Mouse (Mus musculus): ENCODE measurements at regions not wholly inside any gene's neighbourhood (a gene's known extent, or its start where the extent isn't known, plus 50 kb on each side); places are given as distances from the start of the nearest gene placed in this dataset.

DNA sequence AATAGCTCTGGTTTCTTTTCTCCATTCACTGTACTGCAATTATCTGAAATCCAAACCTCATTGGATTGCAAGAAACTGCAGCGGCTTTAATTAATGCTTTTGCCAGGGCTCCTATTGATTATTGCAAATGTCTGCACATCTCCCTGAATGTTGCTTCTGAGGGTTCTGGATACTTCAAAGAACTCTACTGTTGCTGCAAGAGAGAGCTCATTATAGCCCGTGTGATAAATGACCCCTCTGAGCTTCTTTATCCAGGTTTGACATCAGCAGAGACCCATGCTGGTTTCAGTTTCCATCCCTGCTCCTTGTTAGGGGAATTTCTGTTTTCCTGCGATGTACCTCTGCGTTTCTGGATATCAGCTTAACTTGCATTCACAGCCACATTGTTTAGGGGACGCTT is 78.4 kb upstream of the Nav3 start:
- Histone ChIP-seq H3K4me1 (replicated peaks) (no peaks in the 10 kb centered on the region), H3K4me3 (no peak overlapping the region), H3K27me3 (replicated peaks) (no peaks in the 10 kb centered on the region), H3K9me3 (replicated peaks) (no peaks in the 10 kb centered on the region), H3K9ac (no peak overlapping the region), H3K4me2 (no peak overlapping the region), H3K27ac (ENCODE audit: poor library complexity, severe bottlenecking) (no peak overlapping the region), H3K36me3 (no peaks in the 10 kb centered on the region)
- ATAC-seq (ENCODE audit: insufficient number of reproducible peaks, low FRiP score), result no peak
- 38% methylated on average over 5 of the region's 5 CpGs for WGBS

DNA sequence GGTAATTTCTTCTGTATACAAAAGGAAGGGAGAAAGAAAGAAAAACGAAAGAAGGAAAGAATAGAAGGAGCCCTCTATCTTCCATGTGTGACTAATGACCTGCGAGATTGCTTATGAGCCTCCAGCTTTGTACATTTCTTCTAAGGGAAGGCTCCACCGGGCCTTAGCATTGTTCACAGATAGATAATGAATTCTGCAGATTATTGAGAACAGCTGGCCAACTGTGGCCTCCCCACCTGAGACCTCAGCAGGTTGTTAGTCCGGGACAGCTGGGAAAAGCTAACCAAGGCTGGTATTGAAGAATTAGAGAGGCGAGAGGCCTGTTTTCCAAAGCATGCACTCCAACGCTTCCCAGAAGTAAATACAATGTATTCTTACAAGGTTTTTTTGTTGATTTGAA is 86.7 kb upstream of the Nav3 start:
- Histone ChIP-seq H3K9me3 (replicated peaks) (no peaks in the 10 kb centered on the region; the same call in 1 of the 2 replicates), H3K27me3 (replicated peaks) (no peaks in the 10 kb centered on the region), H3K27ac (ENCODE audit: poor library complexity, severe bottlenecking) (no peak overlapping the region), H3K36me3 (no peaks in the 10 kb centered on the region), H3K9ac (no peak overlapping the region), H3K4me2 (no peak overlapping the region), H3K4me3 (no peak overlapping the region), H3K4me1 (replicated peaks) (no peaks in the 10 kb centered on the region)
- 70% methylated on average over 6 of the region's 6 CpGs for whole genome bisulfite sequencing
- no peak for ATAC-seq (ENCODE audit: insufficient number of reproducible peaks, low FRiP score)

- Histone ChIP-seq H3K4me2 (no peak overlapping the region), H3K27ac (ENCODE audit: poor library complexity, severe bottlenecking) (no peak overlapping the region), H3K9me3 (replicated peaks) (no peaks in the 10 kb centered on the region; the same call in 1 of the 2 replicates), H3K36me3 (no peaks in the 10 kb centered on the region), H3K9ac (no peak overlapping the region), H3K27me3 (replicated peaks) (no peaks in the 10 kb centered on the region), H3K4me3 (no peak overlapping the region), H3K4me1 (replicated peaks) (no peaks in the 10 kb centered on the region)
- WGBS, result 76% methylated on average over 2 of the region's 2 CpGs
- no peak for ATAC-seq (ENCODE audit: insufficient number of reproducible peaks, low FRiP score)
Observed at GRCm38 (mm10) chr10:110548391-110548790, 92.4 kb upstream of the Nav3 start.

GRCm38 (mm10) chr10:110553954-110554353 is 98.0 kb upstream of the Nav3 start:
- Histone ChIP-seq H3K9ac (no peak overlapping the region), H3K36me3 (no peaks in the 10 kb centered on the region), H3K4me1 (replicated peaks) (peaks cover 8% of the 10 kb centered on the region; the same call in 1 of the 2 replicates), H3K27ac (ENCODE audit: poor library complexity, severe bottlenecking) (no peak overlapping the region), H3K27me3 (replicated peaks) (no peaks in the 10 kb centered on the region), H3K4me3 (no peak overlapping the region), H3K9me3 (replicated peaks) (no peaks in the 10 kb centered on the region), H3K4me2 (no peak overlapping the region)
- WGBS, result 42% methylated on average over 6 of the region's 6 CpGs
- ATAC-seq (ENCODE audit: insufficient number of reproducible peaks, low FRiP score), result no peak

GRCm38 (mm10) chr10:110556326-110556883 is 100.4 kb upstream of the Nav3 start:
- H3K36me3 ChIP-seq, result no peaks in the 10 kb centered on the region
- no peaks in the 10 kb centered on the region for H3K27me3 ChIP-seq (replicated peaks)
- H3K4me2 ChIP-seq, result no peak overlapping the region
- ATAC-seq (ENCODE audit: insufficient number of reproducible peaks, low FRiP score), result no peak
- no peak overlapping the region for H3K4me3 ChIP-seq
- WGBS, result 84% methylated on average over 1 of the region's 1 CpGs
- peaks cover 8% of the 10 kb centered on the region; the same call in 1 of the 2 replicates for H3K4me1 ChIP-seq (replicated peaks)
- H3K9me3 ChIP-seq (replicated peaks), result no peaks in the 10 kb centered on the region
- H3K9ac ChIP-seq, result no peak overlapping the region
- no peak overlapping the region for H3K27ac ChIP-seq (ENCODE audit: poor library complexity, severe bottlenecking)

DNA sequence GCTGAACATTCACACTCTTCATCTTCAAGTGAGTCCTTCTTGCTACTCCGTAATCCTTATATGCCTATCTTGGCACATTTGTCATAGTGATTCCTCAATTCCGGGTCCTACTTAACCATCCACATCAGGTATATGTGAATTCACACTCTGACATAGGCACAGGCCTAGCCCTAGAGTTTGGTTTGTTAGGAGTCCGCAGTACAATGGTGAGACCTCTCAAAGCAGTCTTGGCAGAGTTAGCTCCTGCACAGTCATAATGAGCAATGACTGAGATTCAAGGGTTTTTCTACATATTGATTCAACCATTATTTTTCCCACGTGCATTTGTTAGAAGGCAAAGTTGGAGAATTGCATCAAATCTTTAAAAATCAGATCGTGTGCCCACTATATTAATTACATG is 107.1 kb upstream of the Nav3 start:
- Histone ChIP-seq H3K27ac (ENCODE audit: poor library complexity, severe bottlenecking) (no peak overlapping the region), H3K9me3 (replicated peaks) (no peaks in the 10 kb centered on the region), H3K4me2 (no peak overlapping the region), H3K9ac (no peak overlapping the region), H3K36me3 (no peaks in the 10 kb centered on the region), H3K27me3 (replicated peaks) (no peaks in the 10 kb centered on the region), H3K4me1 (replicated peaks) (no peaks in the 10 kb centered on the region), H3K4me3 (no peak overlapping the region)
- no peak for ATAC-seq (ENCODE audit: insufficient number of reproducible peaks, low FRiP score)
- WGBS, result 82% methylated on average over 5 of the region's 5 CpGs

GRCm38 (mm10) chr10:110563571-110563970 is 107.6 kb upstream of the Nav3 start:
- H3K9ac ChIP-seq, result no peak overlapping the region
- no peaks in the 10 kb centered on the region for H3K36me3 ChIP-seq
- no peaks in the 10 kb centered on the region for H3K27me3 ChIP-seq (replicated peaks)
- H3K9me3 ChIP-seq (replicated peaks), result no peaks in the 10 kb centered on the region
- H3K4me2 ChIP-seq, result no peak overlapping the region
- H3K27ac ChIP-seq (ENCODE audit: poor library complexity, severe bottlenecking), result no peak overlapping the region
- no peaks in the 10 kb centered on the region for H3K4me1 ChIP-seq (replicated peaks)
- no peak for ATAC-seq (ENCODE audit: insufficient number of reproducible peaks, low FRiP score)
- H3K4me3 ChIP-seq, result no peak overlapping the region
- WGBS, result 74% methylated on average over 1 of the region's 1 CpGs

- Histone ChIP-seq H3K4me2 (no peak overlapping the region), H3K4me1 (replicated peaks) (no peaks in the 10 kb centered on the region), H3K27me3 (replicated peaks) (no peaks in the 10 kb centered on the region), H3K4me3 (no peak overlapping the region), H3K9ac (no peak overlapping the region), H3K9me3 (replicated peaks) (no peaks in the 10 kb centered on the region), H3K36me3 (no peaks in the 10 kb centered on the region), H3K27ac (ENCODE audit: poor library complexity, severe bottlenecking) (no peak overlapping the region)
- 79% methylated on average over 12 of the region's 12 CpGs for WGBS
- ATAC-seq (ENCODE audit: insufficient number of reproducible peaks, low FRiP score), result 0 out of 2 replicates have a peak, but pooled peaks have one; percentile 29
Observed at GRCm38 (mm10) chr10:110566260-110567050, 110.5 kb upstream of the Nav3 start.

DNA sequence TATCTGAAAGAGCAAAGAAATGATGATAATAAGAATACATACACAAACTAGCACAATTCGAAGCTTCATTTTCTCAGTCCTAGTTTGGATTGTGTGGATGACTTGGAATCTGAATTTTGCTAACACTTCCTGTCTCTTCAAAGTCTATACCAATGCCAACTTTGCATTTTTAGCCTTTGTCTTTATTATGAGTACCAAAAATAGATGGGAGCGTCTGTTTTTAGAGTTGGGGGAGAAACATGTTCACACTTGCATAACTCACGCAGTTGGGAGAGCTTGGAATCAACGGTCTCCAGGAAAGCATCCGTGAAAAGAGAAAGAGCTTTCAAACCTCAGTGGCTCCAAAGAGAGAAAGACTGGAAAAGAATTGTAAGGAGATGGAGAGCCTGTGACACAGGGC is 114.5 kb upstream of the Nav3 start:
- H3K9me3 ChIP-seq (replicated peaks), result no peaks in the 10 kb centered on the region
- WGBS, result 62% methylated on average over 5 of the region's 5 CpGs
- no peaks in the 10 kb centered on the region for H3K4me1 ChIP-seq (replicated peaks)
- H3K27me3 ChIP-seq (replicated peaks), result no peaks in the 10 kb centered on the region
- H3K9ac ChIP-seq, result no peak overlapping the region
- no peak overlapping the region for H3K27ac ChIP-seq (ENCODE audit: poor library complexity, severe bottlenecking)
- no peak overlapping the region for H3K4me3 ChIP-seq
- H3K36me3 ChIP-seq, result no peaks in the 10 kb centered on the region
- no peak for ATAC-seq (ENCODE audit: insufficient number of reproducible peaks, low FRiP score)
- H3K4me2 ChIP-seq, result no peak overlapping the region

- Histone ChIP-seq H3K27ac (ENCODE audit: poor library complexity, severe bottlenecking) (no peak overlapping the region), H3K9ac (no peak overlapping the region), H3K27me3 (replicated peaks) (no peaks in the 10 kb centered on the region), H3K4me2 (no peak overlapping the region), H3K4me3 (no peak overlapping the region), H3K9me3 (replicated peaks) (no peaks in the 10 kb centered on the region), H3K4me1 (replicated peaks) (no peaks in the 10 kb centered on the region), H3K36me3 (no peaks in the 10 kb centered on the region)
- ATAC-seq (ENCODE audit: insufficient number of reproducible peaks, low FRiP score), result peak; percentile 23; the same call in 1 of the 2 replicates
- WGBS, result 41% methylated on average over 4 of the region's 4 CpGs
Observed at GRCm38 (mm10) chr10:110571179-110571578, 115.2 kb upstream of the Nav3 start.

DNA sequence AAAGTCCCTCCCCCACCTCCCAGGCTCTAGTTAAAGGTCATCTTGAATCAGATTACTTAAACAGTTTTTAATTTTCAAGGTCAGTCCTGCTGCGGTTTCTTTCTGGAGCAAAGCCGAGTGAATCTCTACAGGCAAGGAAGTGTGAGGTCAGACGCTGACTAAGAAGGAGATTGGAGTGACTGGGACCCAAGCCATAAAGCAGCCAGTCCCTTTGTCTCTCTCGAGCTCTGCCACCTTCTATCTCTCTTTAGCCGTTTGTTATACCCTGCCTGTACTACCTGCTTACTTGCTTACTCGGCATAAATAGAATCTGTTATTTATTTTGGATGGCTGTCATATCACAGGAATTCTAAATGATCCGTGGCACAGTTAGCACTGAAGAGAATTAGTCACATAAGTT is 117.5 kb upstream of the Nav3 start:
- H3K27ac ChIP-seq (ENCODE audit: poor library complexity, severe bottlenecking), result no peak overlapping the region
- ATAC-seq (ENCODE audit: insufficient number of reproducible peaks, low FRiP score), result peak; percentile 59; the same call in 1 of the 2 replicates
- 45% methylated on average over 7 of the region's 7 CpGs for WGBS

More for the DNA sequence above, 117.5 kb upstream of the Nav3 start:
- Histone ChIP-seq H3K36me3 (no peaks in the 10 kb centered on the region), H3K9me3 (replicated peaks) (0 out of 2 replicates have a peak, but pooled peaks cover 3% of the 10 kb centered on the region), H3K4me3 (no peak overlapping the region), H3K9ac (no peak overlapping the region), H3K4me1 (replicated peaks) (no peaks in the 10 kb centered on the region), H3K27me3 (replicated peaks) (no peaks in the 10 kb centered on the region), H3K4me2 (no peak overlapping the region)
